Mouse (Mus musculus) lung, adult 2 months (tissue): ENCODE results near the gene Csnk2a1. TPM values are rescaled to one million over a fixed set of nuclear protein-coding genes. Genes with fewer than 3 reads are reported as not detected.

Experiments used
- DNase-seq: peaks from one replicate; pipeline ENCODE4 v3.0.0; 2022
- H3K4me1 ChIP-seq: fragments of 200-500 bp; 2 replicates; pipeline ENCODE4 v1.6.1; 2011; ENCODE audit warnings: low read length; ENCODE audit not compliant: control insufficient read depth, insufficient read depth
- H3K4me3 ChIP-seq: fragments of 200-500 bp; replicated peaks from 2 replicates; pipeline ENCODE3; 2011; ENCODE audit warnings: low read depth, mild to moderate bottlenecking, control low read depth, low read length; ENCODE audit errors: extremely low read depth
- CTCF ChIP-seq: fragments of 200-500 bp; IDR thresholded peaks from 2 replicates; pipeline ENCODE4 v1.5.1; 2011; ENCODE audit warnings: mild to moderate bottlenecking, low read length, control low read depth; ENCODE audit not compliant: insufficient read depth
- POLR2A ChIP-seq: fragments of 200-500 bp; IDR thresholded peaks from 2 replicates; pipeline ENCODE4 v1.6.1; 2011; ENCODE audit warnings: low read depth, mild to moderate bottlenecking, control low read depth, low read length, borderline replicate concordance; ENCODE audit errors: extremely low read depth
- WGBS: fragments of 180-500 bp; shearing (Covaris S2); methylation state at CpG from one replicate; pipeline ENCODE4 v1.1.7; 2018; 5-methylcytosine and 5-hydroxymethylcytosine counted together
- polyA plus RNA-seq: library from polyadenylated mRNA; depleted of rRNA; stranded (reverse); fragments of >200 nt; gene quantifications from 2 replicates; pipeline ENCODE4 v1.2.3, GENCODE M21; 2012; rRNA removed

Gene Csnk2a1
- 16.5 and 27.3 TPM in 2 replicates for polyA plus RNA-seq

DNA sequence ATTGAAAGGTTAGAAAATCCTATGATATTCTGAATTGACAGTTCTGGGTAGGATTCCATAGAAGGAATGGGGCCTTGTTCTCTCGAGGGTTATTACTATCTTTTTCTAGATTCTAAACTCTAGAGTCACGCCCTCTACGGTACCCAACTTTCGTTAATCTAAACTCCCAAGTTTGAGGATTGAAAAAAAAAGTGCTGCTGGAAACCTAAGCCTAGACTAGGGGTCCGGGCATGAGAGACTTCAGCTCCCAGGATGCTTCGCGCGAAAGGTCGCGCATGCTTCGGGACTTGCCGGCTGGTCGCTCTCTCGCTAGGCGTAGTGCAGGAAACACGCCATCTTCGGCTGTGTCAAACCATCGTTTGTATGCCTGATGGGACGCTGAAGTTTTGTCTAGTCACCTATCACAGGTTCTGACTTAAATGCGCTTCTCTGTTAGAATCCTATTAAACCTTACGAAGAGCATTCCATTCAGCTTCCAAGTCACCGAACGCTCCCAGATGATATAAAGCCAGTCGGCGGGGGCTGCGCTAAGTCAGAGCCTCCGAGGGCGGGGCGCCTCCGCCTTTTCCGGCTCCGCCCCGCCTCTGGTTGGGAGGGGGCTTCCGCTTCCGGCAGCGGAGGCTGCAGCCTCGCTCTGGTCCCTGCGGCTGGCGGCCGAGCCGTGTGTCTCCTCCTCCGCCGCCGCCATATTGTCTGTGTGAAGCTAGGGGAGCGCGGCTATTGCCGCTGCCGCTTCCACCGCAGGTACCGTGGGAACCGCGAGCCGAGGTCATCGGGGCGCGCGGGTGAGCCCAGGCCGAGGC is at the start of gene Csnk2a1:
Csnk2a1 (plus strand) TSS at position 592 of the 803 bp plus-strand sequence.
- peak; percentile 93 for DNase-seq
- no peak for TF ChIP-seq CTCF
- TF ChIP-seq POLR2A, result 0 out of 2 replicates have a peak, but pooled peaks have one; percentile 39
- H3K4me1 ChIP-seq, result peaks cover 11% of the 10 kb centered on the region
- WGBS, result under 1% methylated on average over 58 of the region's 58 CpGs
- peak within 1 kb of the TSS; percentile 99 for H3K4me3 ChIP-seq

DNA sequence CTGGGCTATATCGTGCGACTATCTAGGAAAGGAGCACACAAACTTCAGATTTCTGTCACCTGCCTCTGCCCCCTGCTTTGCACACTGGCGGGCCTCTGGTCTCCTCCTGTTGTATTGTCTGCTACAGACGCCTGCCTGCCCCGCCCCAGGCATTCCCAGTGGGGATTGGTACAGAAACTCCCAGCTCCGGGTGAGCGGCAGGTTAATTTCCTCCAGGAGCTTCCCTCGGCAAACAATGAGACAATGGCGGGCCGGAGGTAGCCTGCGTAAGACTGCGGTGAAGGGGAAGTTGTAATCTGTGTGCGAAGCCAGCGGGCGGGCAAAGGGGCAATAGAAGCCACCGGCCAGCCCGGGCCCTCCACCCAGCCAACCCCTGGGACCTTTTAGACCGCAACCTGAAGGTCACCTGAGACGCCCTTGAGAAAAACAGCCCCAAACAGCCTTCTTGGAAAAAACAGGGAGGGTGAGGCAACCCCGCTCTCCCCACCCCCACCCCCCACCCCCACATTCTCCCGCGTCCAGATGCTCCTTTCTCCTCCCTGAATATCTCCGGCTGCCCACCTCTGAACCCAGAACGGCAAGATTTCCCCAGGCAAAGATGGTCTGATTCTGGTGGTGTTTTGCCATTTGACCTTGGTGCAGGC is 49.4 kb upstream of the Csnk2a1 start:
- 24% methylated on average over 24 of the region's 24 CpGs for WGBS
- peaks cover 3% of the 10 kb centered on the region; the same call in 1 of the 2 replicates for H3K4me1 ChIP-seq
- DNase-seq, result no peak
- H3K4me3 ChIP-seq, result no peak overlapping the region
- TF ChIP-seq CTCF, result no peak
- no peak for TF ChIP-seq POLR2A

- DNase-seq, result no peak
- no peak for TF ChIP-seq POLR2A
- no peak overlapping the region for H3K4me3 ChIP-seq
- WGBS, result 81% methylated on average over 6 of the region's 6 CpGs
- H3K4me1 ChIP-seq, result peaks cover 3% of the 10 kb centered on the region; the same call in 1 of the 2 replicates
These were observed 48.9 kb upstream of the Csnk2a1 start for GRCm38 (mm10) chr2:152177806-152178170.

DNA sequence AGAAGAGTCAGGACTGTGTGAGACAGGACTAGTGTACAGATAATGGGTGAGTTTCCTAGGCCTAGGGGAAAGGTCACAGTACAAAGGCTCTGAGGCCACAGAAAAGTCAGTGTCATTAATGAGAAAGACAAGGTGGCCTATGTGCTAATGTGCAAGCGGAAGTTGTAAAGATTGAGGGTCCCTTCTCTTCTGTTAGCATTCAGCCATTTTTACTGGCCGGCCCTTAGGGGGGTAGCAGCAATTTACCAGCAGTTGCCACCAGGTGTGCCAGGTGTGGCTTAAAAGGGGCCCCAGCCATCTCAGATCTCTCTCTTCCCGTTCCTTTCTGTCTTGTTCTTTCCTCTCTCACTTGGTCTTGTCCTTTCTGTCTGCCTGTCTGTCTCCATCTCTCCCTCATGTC is 48.3 kb upstream of the Csnk2a1 start:
- Histone ChIP-seq H3K4me1 (peaks cover 3% of the 10 kb centered on the region; the same call in 1 of the 2 replicates), H3K4me3 (no peak overlapping the region)
- DNase-seq, result no peak
- TF ChIP-seq CTCF (no peak), POLR2A (no peak)
- WGBS, result 98% methylated on average over 3 of the region's 3 CpGs

- TF ChIP-seq CTCF, result no peak
- no peak for TF ChIP-seq POLR2A
- WGBS, result 21% methylated on average over 2 of the region's 2 CpGs
These were observed 47.3 kb upstream of the Csnk2a1 start for GRCm38 (mm10) chr2:152179301-152179700.

DNA sequence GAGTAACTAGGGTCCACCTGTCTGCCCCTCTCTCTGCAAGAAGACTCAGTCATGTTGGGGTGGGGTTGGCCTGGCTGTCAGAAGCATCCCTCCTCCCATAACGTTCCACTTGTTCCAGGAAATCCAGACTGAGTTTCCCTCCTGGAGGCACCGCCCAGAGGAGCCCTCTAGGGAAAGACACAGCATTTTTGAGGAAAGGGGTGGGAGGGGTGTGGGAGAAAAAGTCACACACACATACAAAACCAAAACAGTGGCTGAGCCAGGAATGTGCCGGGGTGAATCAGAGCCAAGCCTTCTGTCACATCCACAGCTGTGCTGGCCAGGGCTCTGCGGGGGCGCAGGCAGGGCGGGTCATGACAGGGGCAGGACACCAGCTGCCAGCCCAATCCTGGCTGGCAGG is 46.3 kb upstream of the Csnk2a1 start:
- no peak for TF ChIP-seq CTCF
- TF ChIP-seq POLR2A, result no peak
- 28% methylated on average over 6 of the region's 6 CpGs for WGBS
- Histone ChIP-seq H3K4me3 (no peak overlapping the region), H3K4me1 (peaks cover 3% of the 10 kb centered on the region; the same call in 1 of the 2 replicates)
- peak; percentile 45 for DNase-seq

More at GRCm38 (mm10) chr2:152179301-152179700, 47.3 kb upstream of the Csnk2a1 start:
- H3K4me1 ChIP-seq, result peaks cover 3% of the 10 kb centered on the region; the same call in 1 of the 2 replicates
- DNase-seq, result no peak
- H3K4me3 ChIP-seq, result no peak overlapping the region

GRCm38 (mm10) chr2:152187132-152187531 is 39.5 kb upstream of the Csnk2a1 start:
- no peak overlapping the region for H3K4me3 ChIP-seq
- 69% methylated on average over 5 of the region's 5 CpGs for WGBS

GRCm38 (mm10) chr2:152189213-152189612 is 37.4 kb upstream of the Csnk2a1 start:
- Histone ChIP-seq H3K4me1 (no peaks in the 10 kb centered on the region), H3K4me3 (no peak overlapping the region)
- no peak for DNase-seq
- TF ChIP-seq POLR2A (no peak), CTCF (no peak)
- 41% methylated on average over 7 of the region's 7 CpGs for WGBS

More at GRCm38 (mm10) chr2:152187132-152187531, 39.5 kb upstream of the Csnk2a1 start:
- TF ChIP-seq POLR2A (no peak), CTCF (no peak)
- H3K4me1 ChIP-seq, result no peaks in the 10 kb centered on the region
- DNase-seq, result no peak

DNA sequence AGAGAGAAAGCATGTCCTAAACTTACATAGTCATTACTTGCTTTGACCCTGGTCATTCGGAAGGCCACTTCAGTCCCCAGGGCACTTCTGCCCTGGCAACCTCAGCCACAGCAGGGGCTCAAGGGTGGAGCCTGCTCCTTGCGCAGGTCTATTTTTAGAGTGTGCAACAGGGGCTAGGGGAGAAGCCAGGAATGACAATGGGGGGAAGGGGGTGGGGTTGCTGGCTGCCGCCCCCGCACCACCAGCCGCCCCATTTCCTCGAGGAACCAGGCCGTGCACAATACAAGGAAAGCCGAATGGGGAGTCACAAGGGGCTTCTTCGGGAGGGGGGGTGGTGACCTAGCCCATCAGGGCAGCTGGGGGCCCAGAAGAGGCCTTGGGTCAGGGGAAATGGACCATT is 37.0 kb upstream of the Csnk2a1 start:
- Histone ChIP-seq H3K4me1 (no peaks in the 10 kb centered on the region), H3K4me3 (no peak overlapping the region)
- DNase-seq, result no peak
- TF ChIP-seq POLR2A (no peak), CTCF (no peak)
- 51% methylated on average over 9 of the region's 9 CpGs for WGBS

DNA sequence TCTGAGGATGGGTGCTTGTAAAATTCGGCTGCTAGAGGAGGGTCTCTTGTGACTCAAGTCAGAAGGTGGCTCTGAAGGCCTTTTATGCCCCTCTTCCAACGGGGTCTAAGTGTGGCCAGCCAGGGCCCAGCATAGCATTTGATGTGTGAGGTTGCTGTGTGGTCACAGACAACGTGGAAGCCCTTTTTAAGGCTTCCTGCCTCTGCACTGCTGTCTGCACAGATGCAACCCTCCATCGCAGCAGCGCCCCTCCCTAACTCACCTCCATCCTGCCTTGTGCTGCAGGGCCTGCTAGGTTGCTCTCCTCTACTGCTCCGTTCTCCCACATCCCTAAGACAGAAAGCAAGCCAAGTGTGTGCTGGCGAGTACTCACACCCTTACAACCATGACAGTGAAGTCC is 36.5 kb upstream of the Csnk2a1 start:
- DNase-seq, result no peak
- WGBS, result 55% methylated on average over 7 of the region's 7 CpGs
- Histone ChIP-seq H3K4me1 (no peaks in the 10 kb centered on the region), H3K4me3 (no peak overlapping the region)
- TF ChIP-seq CTCF (no peak), POLR2A (no peak)
